Mouse (Mus musculus) liver, adult (tissue): Measurements from ENCODE around the gene Fam169a.

ENCODE experiments used
- GATA4 ChIP-seq: IDR thresholded peaks from 2 replicates; pipeline ENCODE4 v1.6.1; 2014; ENCODE audit warnings: mild to moderate bottlenecking, low read length; ENCODE audit not compliant: insufficient replicate concordance

Gene Fam169a

DNA sequence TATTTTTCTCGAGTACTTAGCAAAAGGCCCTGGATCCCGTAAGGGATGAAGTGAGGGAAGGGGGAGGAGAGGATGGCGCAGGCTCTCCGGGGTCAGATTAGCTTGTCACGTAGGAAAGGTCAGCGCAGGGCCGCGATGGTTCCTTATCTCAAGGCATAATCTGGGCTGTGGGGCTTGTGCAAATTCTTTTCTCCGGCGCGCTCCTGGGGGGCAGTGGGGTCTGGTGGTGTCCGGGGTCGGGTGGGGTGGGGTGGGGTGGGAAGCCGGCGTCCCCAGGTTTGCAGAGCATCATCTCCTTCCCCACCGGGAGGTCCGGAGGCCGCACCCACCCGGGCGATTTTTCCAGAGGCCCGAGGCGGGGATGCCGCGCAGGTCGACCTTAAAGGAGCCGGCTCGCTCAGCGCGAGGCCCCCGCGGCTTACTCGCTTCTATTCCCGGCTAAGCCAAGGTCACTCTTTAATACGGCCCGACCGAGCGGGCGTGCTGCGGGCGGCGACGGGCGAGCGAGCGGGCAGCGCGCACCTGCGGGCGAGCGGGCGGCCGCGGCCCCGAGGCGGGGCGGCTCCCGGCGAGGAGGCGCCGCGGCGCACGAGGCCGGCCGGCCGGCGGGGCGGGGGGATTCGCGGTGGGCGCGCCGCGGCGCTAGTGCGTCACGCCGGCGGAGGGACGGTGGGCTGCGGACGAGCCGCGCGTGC is 4.0 kb downstream of the Fam169a start:
- no peak for TF ChIP-seq GATA4

DNA sequence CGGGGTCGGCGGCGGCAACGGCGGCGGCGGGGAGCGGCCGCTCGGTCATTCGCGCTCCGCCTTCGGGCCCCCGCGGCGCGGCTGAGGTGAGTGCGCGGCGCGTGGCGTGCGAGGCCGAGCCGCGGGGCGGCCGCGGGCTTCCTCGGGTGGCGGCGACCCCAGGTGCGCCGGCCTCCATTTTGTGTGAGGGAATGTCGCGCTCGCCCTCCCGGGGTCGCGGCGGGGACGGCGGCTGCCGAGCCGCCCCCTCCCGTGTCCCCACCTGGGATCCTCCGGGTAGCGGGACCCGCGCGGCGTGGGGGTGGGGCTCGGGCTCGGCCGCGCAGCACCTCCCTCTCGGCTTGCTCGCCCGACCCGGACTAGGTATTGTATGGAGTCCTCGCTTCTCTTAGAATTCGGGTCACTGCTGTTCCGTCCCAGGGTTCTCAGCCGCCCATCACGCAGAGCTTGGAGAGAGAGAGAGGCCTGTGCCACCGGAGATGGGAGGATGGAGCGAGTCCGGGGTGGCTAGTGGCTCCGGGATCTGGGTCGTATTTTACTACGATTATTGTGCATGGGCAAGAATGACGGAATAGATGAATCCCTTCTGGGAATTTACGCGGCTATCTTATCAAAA is 4.6 kb downstream of the Fam169a start:
- TF ChIP-seq GATA4: no peak

DNA sequence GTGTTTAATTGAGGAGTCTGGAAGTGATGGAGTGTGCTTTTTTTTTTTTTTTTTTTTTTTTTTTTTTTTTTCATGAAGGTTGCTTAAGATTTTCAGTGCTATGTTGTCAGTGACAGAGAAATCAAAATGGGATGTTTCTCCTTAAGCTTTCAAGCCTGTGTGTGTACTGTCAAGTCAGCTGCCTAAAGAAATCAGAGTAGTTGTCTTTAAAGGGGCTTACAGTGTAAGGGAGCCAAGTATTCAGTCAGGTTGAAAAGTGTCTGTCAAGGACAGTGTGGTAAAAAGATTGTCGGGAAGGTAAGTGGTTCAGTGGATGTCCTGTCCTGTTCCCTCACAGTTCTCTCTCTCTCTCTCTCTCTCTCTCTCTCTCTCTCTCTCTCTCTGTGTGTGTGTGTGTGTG is 6.4 kb downstream of the Fam169a start:
- TF ChIP-seq GATA4: no peak

- TF ChIP-seq GATA4: no peak
These were observed 10.5 kb downstream of the Fam169a start for GRCm38 (mm10) chr13:97077556-97077955.

DNA sequence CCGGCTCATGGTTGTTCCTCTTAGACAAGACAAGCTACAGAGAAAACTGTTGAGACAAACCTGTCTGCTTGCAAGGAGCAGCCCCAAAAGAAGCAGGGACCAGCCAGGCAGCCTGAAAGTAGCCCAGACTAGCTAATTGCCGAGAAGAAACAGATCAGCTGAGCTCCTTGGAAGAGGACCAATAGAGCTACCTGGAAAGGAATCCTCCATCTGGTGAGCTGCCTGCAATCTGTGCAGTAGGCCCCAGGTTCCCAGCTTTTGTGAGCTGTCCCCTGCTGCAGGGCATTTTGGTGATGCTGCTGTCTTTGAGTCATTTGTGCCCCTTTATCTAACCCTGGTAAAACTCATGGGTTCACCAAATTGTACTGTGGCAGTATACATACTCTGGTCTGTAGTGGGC is 13.1 kb downstream of the Fam169a start:
- no peak for TF ChIP-seq GATA4

GRCm38 (mm10) chr13:97080615-97081014 is 13.5 kb downstream of the Fam169a start:
- TF ChIP-seq GATA4: no peak

- no peak for TF ChIP-seq GATA4
These were observed 15.3 kb downstream of the Fam169a start for GRCm38 (mm10) chr13:97082432-97082831.

- TF ChIP-seq GATA4: no peak
These were observed 19.2 kb downstream of the Fam169a start for GRCm38 (mm10) chr13:97086316-97086715.

DNA sequence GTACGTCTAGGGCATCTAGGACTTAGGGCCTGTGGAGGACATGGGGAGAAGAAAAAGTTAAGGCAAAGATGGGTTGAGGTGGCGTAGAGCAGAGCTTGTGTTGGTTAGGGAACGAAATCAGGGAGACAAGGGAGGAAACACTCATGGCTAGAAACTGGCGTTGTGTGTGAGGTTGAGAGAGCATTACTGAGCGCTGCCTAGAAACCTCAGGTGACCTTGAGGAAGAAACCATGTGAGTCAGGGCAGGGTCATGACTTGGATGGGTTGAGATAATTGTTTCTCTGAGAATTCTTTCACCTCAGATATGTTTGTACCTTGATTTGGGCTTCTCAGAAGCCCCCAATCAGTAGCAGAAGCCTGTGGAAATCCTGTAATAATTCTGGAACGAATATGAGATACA is 20.3 kb downstream of the Fam169a start:
- TF ChIP-seq GATA4: no peak

DNA sequence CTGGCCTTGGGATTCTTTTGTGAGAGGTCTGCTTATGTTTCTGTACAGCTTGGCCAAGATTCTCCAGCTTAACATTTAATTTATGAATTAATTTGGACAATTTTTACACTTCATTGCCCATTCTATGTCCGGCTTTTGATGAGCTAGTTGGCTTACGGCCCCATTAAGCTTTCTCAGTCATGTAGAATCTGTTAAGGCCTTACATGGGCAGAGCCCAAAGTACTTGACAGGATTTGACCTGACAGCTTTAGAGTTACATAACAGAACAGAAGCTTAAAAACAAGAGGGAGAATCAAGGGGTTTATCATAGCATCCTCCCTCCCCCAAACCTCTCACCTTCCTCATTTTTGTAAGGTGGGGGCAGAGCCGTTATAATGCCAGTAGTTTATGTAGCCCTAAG is 21.1 kb downstream of the Fam169a start:
- TF ChIP-seq GATA4: no peak

DNA sequence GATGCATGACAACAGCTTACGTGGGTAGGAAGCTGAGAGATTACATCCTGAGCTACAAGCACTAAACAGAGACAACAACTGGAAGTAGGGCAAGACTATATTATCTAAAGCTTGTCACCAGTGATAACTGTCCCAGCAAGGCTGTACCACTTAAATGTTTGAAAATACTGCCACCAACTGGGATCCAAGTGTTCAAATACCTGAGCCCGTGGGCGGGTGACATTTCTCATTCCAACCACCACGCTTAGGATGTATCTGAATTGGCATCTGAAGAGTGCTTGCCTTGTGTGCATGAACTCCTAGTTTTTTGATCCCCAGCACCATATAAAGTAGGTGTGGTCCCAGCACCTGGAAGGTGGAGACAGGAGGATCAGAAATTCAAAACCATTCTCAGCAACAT is 28.6 kb downstream of the Fam169a start:
- TF ChIP-seq GATA4: no peak

GRCm38 (mm10) chr13:97099187-97099852 is 32.2 kb downstream of the Fam169a start, which contains the start of gene Gm6169:
Gene Gm6169, minus strand, starts transcription at chr13:97099237.
- no peak for TF ChIP-seq GATA4

GRCm38 (mm10) chr13:97104996-97105395 is 37.9 kb downstream of the Fam169a start:
- no peak for TF ChIP-seq GATA4

DNA sequence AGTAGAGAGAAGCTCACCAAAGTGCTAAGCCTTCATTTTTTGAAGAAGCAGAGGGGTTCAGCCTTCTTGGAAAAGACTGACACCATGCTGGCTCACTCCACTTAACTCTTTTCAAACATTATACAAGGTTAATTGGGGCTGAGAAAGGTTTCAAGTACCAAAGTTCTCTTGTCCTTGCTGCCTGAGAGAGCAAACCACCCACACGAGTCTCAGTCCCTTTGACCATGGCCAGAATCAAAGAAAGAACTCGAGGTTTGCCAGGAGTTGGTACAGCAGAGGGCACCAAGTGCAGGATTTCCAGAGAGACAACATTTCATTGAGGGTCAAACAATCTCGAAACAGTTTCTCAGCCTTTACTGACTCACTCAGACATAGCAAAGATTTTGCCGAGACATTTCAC is 42.0 kb downstream of the Fam169a start:
- no peak for TF ChIP-seq GATA4

GRCm38 (mm10) chr13:97121341-97121740 is 54.3 kb downstream of the Fam169a start:
- no peak for TF ChIP-seq GATA4

DNA sequence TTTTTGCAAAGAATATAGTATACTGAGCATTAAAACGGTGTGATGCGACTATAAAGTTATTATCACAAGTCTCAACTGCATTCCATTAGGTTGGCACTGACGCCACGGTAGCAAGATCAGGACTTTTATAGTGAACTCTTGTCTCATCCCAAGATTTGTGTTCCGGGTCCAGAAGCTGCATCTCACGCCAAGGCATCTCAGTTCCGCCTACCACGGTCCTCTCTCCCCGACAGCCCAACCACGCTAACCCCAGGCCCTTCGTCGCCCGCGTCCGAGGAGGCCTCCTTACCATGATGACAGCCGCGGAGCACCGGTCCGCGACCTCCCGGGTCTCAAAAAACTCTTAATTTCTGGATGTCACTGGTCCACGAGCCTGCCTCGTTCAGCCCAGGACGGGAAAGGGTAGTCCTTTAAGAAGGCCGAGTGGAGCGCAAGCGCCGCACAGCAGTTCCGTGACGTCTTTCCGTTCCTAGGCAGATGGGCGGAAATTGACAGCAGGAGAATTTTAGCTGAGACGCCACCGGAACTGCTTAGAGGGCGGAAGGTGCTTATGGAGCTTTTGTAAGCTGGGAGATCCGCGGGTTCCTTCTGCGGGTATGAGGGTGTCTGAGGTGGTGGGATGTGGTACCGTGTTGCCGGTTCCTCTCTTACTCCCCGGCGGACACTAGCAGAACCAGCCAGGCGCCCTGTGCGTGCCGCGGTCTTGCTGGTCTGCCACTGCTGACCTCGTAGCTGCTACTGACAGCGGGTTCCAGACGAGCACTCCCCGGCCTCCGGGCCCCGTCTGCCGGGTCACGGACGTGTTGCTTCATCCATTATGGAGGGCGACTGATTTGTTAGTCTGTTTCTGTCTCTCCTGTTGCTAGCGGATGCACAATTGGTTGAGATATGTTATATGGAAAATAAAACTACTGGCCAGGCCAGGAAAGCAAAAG is 70.6 kb downstream of the Fam169a start, which contains the start of the genes Gfm2 and Nsa2:
Gfm2 (plus strand) TSS at position 472 of the 935 bp plus-strand sequence.
Nsa2 (minus strand) TSS at position 472 of the 935 bp plus-strand sequence.
- no peak for TF ChIP-seq GATA4

DNA sequence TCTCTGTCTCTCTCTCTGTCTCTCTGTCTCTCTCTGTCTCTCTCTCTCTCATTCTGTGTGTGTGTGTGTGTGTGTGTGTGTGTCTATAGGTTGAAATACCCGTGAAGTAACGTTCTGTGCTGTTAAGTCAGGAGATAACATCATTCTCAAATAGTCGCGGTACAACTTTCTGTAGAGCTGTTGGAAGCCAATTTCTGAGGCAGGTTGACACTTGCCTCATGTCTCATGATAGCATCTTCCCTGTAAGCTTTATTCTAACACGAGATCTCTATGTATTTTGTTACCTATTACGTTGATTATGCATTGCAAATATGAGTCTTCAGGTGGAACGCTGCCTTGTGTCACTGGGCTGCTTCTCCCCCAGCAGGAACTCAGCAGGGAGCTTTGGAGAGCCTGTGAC is 75.2 kb downstream of the Fam169a start:
- TF ChIP-seq GATA4: no peak
